Mouse (Mus musculus): Measurements from ENCODE around the gene Cachd1. TPM values are rescaled to one million over a fixed set of nuclear protein-coding genes. Genes with fewer than 3 reads are reported as not detected.

Gene Cachd1
- polyA plus RNA-seq, 1 experiment from 2014 or later = 27.3 TPM

GRCm38 (mm10) chr4:100795523-100795922 is 19.0 kb downstream of the Cachd1 start:
- ATAC-seq (replicated peaks; ENCODE audit: insufficient number of reproducible peaks, low FRiP score, low TSS enrichment, low read depth) (no peak), DNase-seq (ENCODE audit: low spot score) (peak; percentile 62)
- 8% methylated on average over 5 of the region's 5 CpGs for WGBS
- H3K4me2 ChIP-seq (ENCODE audit: low read depth, low read length) = no peak overlapping the region
- H3K36me3 ChIP-seq (replicated peaks; ENCODE audit: control insufficient read depth, insufficient read depth, low read depth, low read length) = no peaks in the 10 kb centered on the region
- no peak overlapping the region for H3K27ac ChIP-seq (replicated peaks; ENCODE audit: low read depth, low read length)
- H3K27me3 ChIP-seq (ENCODE audit: control insufficient read depth, insufficient read depth, low read length) = no peaks in the 10 kb centered on the region
- H3K9me3 ChIP-seq (replicated peaks; ENCODE audit: control insufficient read depth, low read length) = no peaks in the 10 kb centered on the region
- no peak overlapping the region for H3K9ac ChIP-seq (replicated peaks; ENCODE audit: low read length)
- H3K4me1 ChIP-seq (ENCODE audit: control insufficient read depth, insufficient read depth, low read length) = peaks cover 6% of the 10 kb centered on the region; the same call in 1 of the 2 replicates
- no peak overlapping the region for H3K4me3 ChIP-seq (ENCODE audit: low read depth, low read length)

GRCm38 (mm10) chr4:100800730-100801442 is 24.4 kb downstream of the Cachd1 start:
- Histone ChIP-seq H3K27ac (replicated peaks; ENCODE audit: low read depth, low read length) (no peak overlapping the region), H3K27me3 (ENCODE audit: control insufficient read depth, insufficient read depth, low read length) (no peaks in the 10 kb centered on the region), H3K4me3 (ENCODE audit: low read depth, low read length) (no peak overlapping the region), H3K9ac (replicated peaks; ENCODE audit: low read length) (no peak overlapping the region), H3K9me3 (replicated peaks; ENCODE audit: control insufficient read depth, low read length) (no peaks in the 10 kb centered on the region), H3K4me1 (ENCODE audit: control insufficient read depth, insufficient read depth, low read length) (peaks cover 6% of the 10 kb centered on the region; the same call in 1 of the 2 replicates), H3K4me2 (ENCODE audit: low read depth, low read length) (no peak overlapping the region), H3K36me3 (replicated peaks; ENCODE audit: control insufficient read depth, insufficient read depth, low read depth, low read length) (no peaks in the 10 kb centered on the region)
- no peak for ATAC-seq (replicated peaks; ENCODE audit: insufficient number of reproducible peaks, low FRiP score, low TSS enrichment, low read depth)
- no peak for DNase-seq (ENCODE audit: low spot score)
- 92% methylated on average over 14 of the region's 14 CpGs for WGBS

- Histone ChIP-seq H3K4me3 (ENCODE audit: low read depth, low read length) (no peak overlapping the region), H3K9ac (replicated peaks; ENCODE audit: low read length) (no peak overlapping the region), H3K4me2 (ENCODE audit: low read depth, low read length) (no peak overlapping the region), H3K4me1 (ENCODE audit: control insufficient read depth, insufficient read depth, low read length) (peaks cover 6% of the 10 kb centered on the region; the same call in 1 of the 2 replicates), H3K27me3 (ENCODE audit: control insufficient read depth, insufficient read depth, low read length) (no peaks in the 10 kb centered on the region), H3K9me3 (replicated peaks; ENCODE audit: control insufficient read depth, low read length) (no peaks in the 10 kb centered on the region), H3K27ac (replicated peaks; ENCODE audit: low read depth, low read length) (no peak overlapping the region), H3K36me3 (replicated peaks; ENCODE audit: control insufficient read depth, insufficient read depth, low read depth, low read length) (no peaks in the 10 kb centered on the region)
- DNase-seq (ENCODE audit: low spot score) (no peak), ATAC-seq (replicated peaks; ENCODE audit: insufficient number of reproducible peaks, low FRiP score, low TSS enrichment, low read depth) (no peak)
- WGBS = 70% methylated on average over 3 of the region's 3 CpGs
These were observed 24.9 kb downstream of the Cachd1 start for GRCm38 (mm10) chr4:100801443-100801786.

- no peak overlapping the region for H3K4me3 ChIP-seq (ENCODE audit: low read depth, low read length)
- H3K9ac ChIP-seq (replicated peaks; ENCODE audit: low read length) = no peak overlapping the region
- no peak overlapping the region for H3K4me2 ChIP-seq (ENCODE audit: low read depth, low read length)
- H3K4me1 ChIP-seq (ENCODE audit: control insufficient read depth, insufficient read depth, low read length) = no peaks in the 10 kb centered on the region
- H3K27me3 ChIP-seq (ENCODE audit: control insufficient read depth, insufficient read depth, low read length) = no peaks in the 10 kb centered on the region
- H3K27ac ChIP-seq (replicated peaks; ENCODE audit: low read depth, low read length) = no peak overlapping the region
- DNase-seq (ENCODE audit: low spot score) (peak; percentile 43), ATAC-seq (replicated peaks; ENCODE audit: insufficient number of reproducible peaks, low FRiP score, low TSS enrichment, low read depth) (no peak)
- 21% methylated on average over 5 of the region's 5 CpGs for WGBS
- H3K9me3 ChIP-seq (replicated peaks; ENCODE audit: control insufficient read depth, low read length) = no peaks in the 10 kb centered on the region
- H3K36me3 ChIP-seq (replicated peaks; ENCODE audit: control insufficient read depth, insufficient read depth, low read depth, low read length) = no peaks in the 10 kb centered on the region
These were observed 34.7 kb downstream of the Cachd1 start for GRCm38 (mm10) chr4:100811057-100811695.

GRCm38 (mm10) chr4:100811802-100812510 is 35.5 kb downstream of the Cachd1 start:
- DNase-seq (ENCODE audit: low spot score) (no peak), ATAC-seq (replicated peaks; ENCODE audit: insufficient number of reproducible peaks, low FRiP score, low TSS enrichment, low read depth) (no peak)
- Histone ChIP-seq H3K4me2 (ENCODE audit: low read depth, low read length) (no peak overlapping the region), H3K27ac (replicated peaks; ENCODE audit: low read depth, low read length) (no peak overlapping the region), H3K36me3 (replicated peaks; ENCODE audit: control insufficient read depth, insufficient read depth, low read depth, low read length) (no peaks in the 10 kb centered on the region), H3K27me3 (ENCODE audit: control insufficient read depth, insufficient read depth, low read length) (no peaks in the 10 kb centered on the region), H3K9me3 (replicated peaks; ENCODE audit: control insufficient read depth, low read length) (no peaks in the 10 kb centered on the region), H3K4me3 (ENCODE audit: low read depth, low read length) (no peak overlapping the region), H3K9ac (replicated peaks; ENCODE audit: low read length) (no peak overlapping the region), H3K4me1 (ENCODE audit: control insufficient read depth, insufficient read depth, low read length) (no peaks in the 10 kb centered on the region)
- WGBS = 29% methylated on average over 8 of the region's 8 CpGs

- Histone ChIP-seq H3K27ac (replicated peaks; ENCODE audit: low read depth, low read length) (no peak overlapping the region), H3K4me3 (ENCODE audit: low read depth, low read length) (no peak overlapping the region), H3K9me3 (replicated peaks; ENCODE audit: control insufficient read depth, low read length) (no peaks in the 10 kb centered on the region), H3K36me3 (replicated peaks; ENCODE audit: control insufficient read depth, insufficient read depth, low read depth, low read length) (no peaks in the 10 kb centered on the region), H3K4me1 (ENCODE audit: control insufficient read depth, insufficient read depth, low read length) (no peaks in the 10 kb centered on the region), H3K27me3 (ENCODE audit: control insufficient read depth, insufficient read depth, low read length) (no peaks in the 10 kb centered on the region), H3K4me2 (ENCODE audit: low read depth, low read length) (no peak overlapping the region), H3K9ac (replicated peaks; ENCODE audit: low read length) (no peak overlapping the region)
- no peak for DNase-seq (ENCODE audit: low spot score)
- no peak for ATAC-seq (replicated peaks; ENCODE audit: insufficient number of reproducible peaks, low FRiP score, low TSS enrichment, low read depth)
- 81% methylated on average over 2 of the region's 2 CpGs for WGBS
These were observed 37.4 kb downstream of the Cachd1 start for GRCm38 (mm10) chr4:100813767-100814461.

GRCm38 (mm10) chr4:100819238-100819637 is 42.8 kb downstream of the Cachd1 start:
- WGBS = 98% methylated on average over 3 of the region's 3 CpGs
- no peak overlapping the region for H3K4me2 ChIP-seq (ENCODE audit: low read depth, low read length)
- no peak overlapping the region for H3K4me3 ChIP-seq (ENCODE audit: low read depth, low read length)
- no peaks in the 10 kb centered on the region for H3K27me3 ChIP-seq (ENCODE audit: control insufficient read depth, insufficient read depth, low read length)
- H3K9ac ChIP-seq (replicated peaks; ENCODE audit: low read length) = no peak overlapping the region
- ATAC-seq (replicated peaks; ENCODE audit: insufficient number of reproducible peaks, low FRiP score, low TSS enrichment, low read depth) = peak; percentile 44; the same call in 1 of the 2 replicates
- H3K9me3 ChIP-seq (replicated peaks; ENCODE audit: control insufficient read depth, low read length) = no peaks in the 10 kb centered on the region
- DNase-seq (ENCODE audit: low spot score) = no peak
- H3K36me3 ChIP-seq (replicated peaks; ENCODE audit: control insufficient read depth, insufficient read depth, low read depth, low read length) = no peaks in the 10 kb centered on the region
- H3K4me1 ChIP-seq (ENCODE audit: control insufficient read depth, insufficient read depth, low read length) = no peaks in the 10 kb centered on the region
- H3K27ac ChIP-seq (replicated peaks; ENCODE audit: low read depth, low read length) = no peak overlapping the region

All from embryonic facial prominence, embryonic 11.5 days (tissue).